Mouse (Mus musculus) limb, embryonic 10.5 days (tissue): Measurements from ENCODE around the gene Vasp. TPM values are rescaled to one million over a fixed set of nuclear protein-coding genes. Genes with fewer than 3 reads are reported as not detected.

Source experiments
- DNase-seq: peaks from one replicate; pipeline ENCODE4 v3.0.0-alpha.2; 2017; ENCODE audit warnings: low spot score
- H3K27ac ChIP-seq: fragments of 300-500 bp; sonication (generic); 2 replicates; pipeline ENCODE4 v1.5.1; 2016; ENCODE audit warnings: mild to moderate bottlenecking
- H3K27me3 ChIP-seq: fragments of 300-500 bp; sonication (generic); 2 replicates; pipeline ENCODE4 v1.6.1; 2016; ENCODE audit warnings: low read depth, mild to moderate bottlenecking; ENCODE audit not compliant: poor library complexity, severe bottlenecking
- H3K36me3 ChIP-seq: fragments of 300-500 bp; sonication (generic); 2 replicates; pipeline ENCODE4 v1.6.1; 2016; ENCODE audit warnings: mild to moderate bottlenecking, moderate library complexity
- H3K4me1 ChIP-seq: fragments of 300-500 bp; sonication (generic); 2 replicates; pipeline ENCODE4 v1.6.1; 2016
- H3K4me3 ChIP-seq: fragments of 300-500 bp; sonication (generic); 2 replicates; pipeline ENCODE4 v1.5.1; 2016; ENCODE audit warnings: mild to moderate bottlenecking, moderate library complexity
- H3K9me3 ChIP-seq: fragments of 300-500 bp; sonication (generic); replicated peaks from 2 replicates; pipeline ENCODE4 v1.6.1; 2016; ENCODE audit warnings: mild to moderate bottlenecking
- WGBS: fragments of 180-500 bp; shearing (Covaris S2); methylation state at CpG from one replicate; pipeline ENCODE4 v1.1.7; 2016; 5-methylcytosine and 5-hydroxymethylcytosine counted together
- polyA plus RNA-seq: library from polyadenylated mRNA; unstranded; fragments of >200 nt; fragmentation: Nextera tagmentation; extraction: Ambion mirVana; gene quantifications from 2 replicates; pipeline ENCODE4 v1.2.1, GENCODE M21; 2016

Gene Vasp
- polyA plus RNA-seq, 1 experiment from 2014 or later: 68.1 TPM

DNA sequence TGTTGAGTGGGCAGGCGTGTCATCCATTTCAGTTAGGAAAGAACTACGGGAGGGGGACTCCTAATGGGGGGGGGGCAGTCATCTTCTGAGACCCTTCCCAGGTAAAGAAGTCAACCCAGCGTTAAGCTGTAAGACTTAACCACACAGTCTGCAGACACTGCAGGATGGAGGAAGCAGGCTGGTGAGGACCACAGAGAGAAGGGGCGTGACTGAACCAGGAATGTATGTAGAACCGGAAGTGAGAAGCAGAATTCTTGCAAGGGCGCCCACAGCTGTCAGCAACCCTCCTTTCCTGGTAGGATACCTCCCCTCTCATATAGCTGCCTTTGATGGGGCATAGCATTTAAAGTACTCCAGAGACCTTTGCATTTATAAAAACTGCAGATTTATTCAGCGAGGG is 15.1 kb downstream of the Vasp start:
- Histone ChIP-seq H3K36me3 (peaks cover 68% of the 10 kb centered on the region), H3K27me3 (no peaks in the 10 kb centered on the region), H3K9me3 (no peaks in the 10 kb centered on the region), H3K4me3 (no peak overlapping the region), H3K27ac (no peak overlapping the region), H3K4me1 (no peaks in the 10 kb centered on the region)
- no peak for DNase-seq
- WGBS: 88% methylated on average over 7 of the region's 7 CpGs

DNA sequence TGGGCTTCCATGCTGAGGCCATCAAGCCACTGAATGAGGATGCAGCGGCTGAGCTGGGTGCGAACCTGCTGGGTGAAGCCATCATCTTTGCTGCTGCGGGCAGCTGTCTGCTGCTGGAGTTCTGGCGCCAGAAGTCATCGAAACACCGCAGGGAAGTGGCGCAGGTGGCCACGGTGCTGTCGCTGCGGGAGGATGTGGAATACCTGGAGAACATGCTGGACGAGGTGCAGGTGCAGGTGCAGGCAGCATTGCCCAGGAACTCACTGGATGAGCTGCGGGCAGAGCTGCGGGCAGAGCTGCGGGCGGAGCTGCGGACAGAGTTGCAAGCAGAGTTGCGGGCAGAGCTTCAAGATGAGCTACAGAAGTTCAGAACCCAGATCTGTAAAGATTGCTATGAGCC is 16.2 kb downstream of the Vasp start:
- 84% methylated on average over 17 of the region's 17 CpGs for WGBS
- Histone ChIP-seq H3K9me3 (no peaks in the 10 kb centered on the region), H3K4me3 (no peak overlapping the region), H3K36me3 (peaks cover 57% of the 10 kb centered on the region), H3K27ac (no peak overlapping the region), H3K27me3 (no peaks in the 10 kb centered on the region), H3K4me1 (no peaks in the 10 kb centered on the region)
- no peak for DNase-seq

DNA sequence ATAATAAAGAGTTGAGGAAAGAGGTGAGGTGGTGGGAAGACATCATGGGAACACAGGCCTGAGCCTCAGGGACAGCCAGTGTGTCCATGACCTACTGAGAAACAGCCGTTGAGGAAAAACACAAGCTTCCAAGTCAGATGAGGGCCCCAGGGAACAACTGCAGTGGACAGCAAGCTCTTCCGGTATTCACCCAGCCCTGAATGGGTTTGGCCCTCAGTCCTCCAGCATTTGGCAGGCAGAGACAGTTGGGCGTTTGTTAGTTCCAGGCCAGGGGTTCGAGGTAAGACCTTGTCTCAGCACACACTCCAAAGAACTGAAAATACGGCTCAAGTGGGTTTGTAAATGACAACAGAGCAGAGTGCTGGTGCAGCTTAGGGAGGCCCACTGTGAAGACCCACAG is 18.2 kb downstream of the Vasp start:
- Histone ChIP-seq H3K4me1 (0 out of 2 replicates have a peak, but pooled peaks cover 2% of the 10 kb centered on the region), H3K36me3 (peaks cover 37% of the 10 kb centered on the region), H3K4me3 (no peak overlapping the region), H3K9me3 (no peaks in the 10 kb centered on the region), H3K27me3 (no peaks in the 10 kb centered on the region), H3K27ac (no peak overlapping the region)
- WGBS: 74% methylated on average over 5 of the region's 5 CpGs
- no peak for DNase-seq

DNA sequence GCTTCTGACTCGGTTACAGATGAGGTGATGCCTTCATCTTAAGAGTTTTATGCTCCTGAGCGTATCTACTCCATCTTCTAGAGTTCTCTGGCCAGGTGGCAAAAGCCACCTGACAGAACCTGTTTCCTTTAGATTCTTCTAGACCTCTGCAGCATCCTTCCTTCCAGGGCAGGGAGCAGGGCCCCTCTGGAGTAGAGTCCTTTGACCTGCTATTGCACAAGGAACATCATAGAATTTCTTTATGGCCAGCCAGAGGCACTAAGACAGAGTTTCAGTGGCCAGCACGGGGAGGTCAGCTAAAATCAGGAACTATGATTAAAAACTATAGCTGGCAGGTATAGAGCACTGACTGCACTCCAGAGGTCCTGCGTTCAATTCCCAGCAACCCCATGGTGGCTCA is 19.5 kb downstream of the Vasp start:
- Histone ChIP-seq H3K36me3 (peaks cover 32% of the 10 kb centered on the region), H3K27me3 (no peaks in the 10 kb centered on the region), H3K27ac (no peak overlapping the region), H3K4me1 (0 out of 2 replicates have a peak, but pooled peaks cover 2% of the 10 kb centered on the region), H3K9me3 (no peaks in the 10 kb centered on the region), H3K4me3 (no peak overlapping the region)
- WGBS: 85% methylated on average over 4 of the region's 4 CpGs
- DNase-seq: no peak

DNA sequence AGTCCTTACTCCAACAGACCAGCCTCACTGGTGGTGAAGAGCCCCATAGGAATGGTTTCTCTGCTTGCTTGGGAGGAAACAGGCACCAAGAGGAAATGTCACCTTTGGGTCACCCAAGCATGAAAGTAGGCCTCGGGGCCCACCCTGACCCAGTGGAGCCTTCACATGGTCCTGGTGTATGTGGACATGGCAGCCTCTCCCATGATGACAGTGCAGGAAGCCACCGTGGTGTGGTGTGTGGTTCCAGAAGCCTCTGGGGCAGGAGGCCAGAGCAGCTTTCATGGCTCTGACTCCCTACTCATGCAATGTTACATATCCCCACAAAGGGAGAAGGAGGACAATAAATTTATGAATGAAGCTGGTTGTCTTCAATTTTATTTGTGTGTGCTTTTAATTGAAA is 24.1 kb downstream of the Vasp start:
- H3K4me1 ChIP-seq: 0 out of 2 replicates have a peak, but pooled peaks cover 2% of the 10 kb centered on the region
- no peak overlapping the region for H3K4me3 ChIP-seq
- H3K9me3 ChIP-seq: no peaks in the 10 kb centered on the region
- DNase-seq: no peak
- H3K27ac ChIP-seq: no peak overlapping the region
- H3K36me3 ChIP-seq: peaks cover 37% of the 10 kb centered on the region
- 90% methylated on average over 2 of the region's 2 CpGs for WGBS
- no peaks in the 10 kb centered on the region for H3K27me3 ChIP-seq

DNA sequence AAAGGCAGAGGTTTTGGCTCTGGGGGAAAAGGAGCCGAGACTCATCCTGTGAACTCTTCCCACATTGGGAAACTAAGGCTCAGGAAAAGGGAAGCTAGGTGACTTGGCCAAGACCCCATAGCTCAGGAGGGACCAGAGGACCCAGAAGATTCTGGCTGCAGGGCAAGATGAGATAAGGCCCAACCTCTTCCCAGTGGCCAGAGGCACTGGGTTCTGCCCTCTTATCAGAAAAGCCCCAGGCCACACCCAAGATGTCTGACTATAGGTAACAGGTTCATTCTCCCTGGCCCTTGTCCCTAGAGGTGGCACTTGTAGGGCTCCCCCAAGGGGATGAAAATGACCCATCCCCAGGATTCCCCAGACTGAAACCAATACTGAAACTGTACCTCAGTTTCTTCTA is 24.8 kb downstream of the Vasp start:
- H3K4me1 ChIP-seq: 0 out of 2 replicates have a peak, but pooled peaks cover 2% of the 10 kb centered on the region
- H3K27ac ChIP-seq: no peak overlapping the region
- H3K36me3 ChIP-seq: peaks cover 37% of the 10 kb centered on the region
- no peaks in the 10 kb centered on the region for H3K9me3 ChIP-seq
- no peak for DNase-seq
- H3K27me3 ChIP-seq: no peaks in the 10 kb centered on the region
- H3K4me3 ChIP-seq: no peak overlapping the region
- WGBS: 97% methylated on average over 1 of the region's 1 CpGs

DNA sequence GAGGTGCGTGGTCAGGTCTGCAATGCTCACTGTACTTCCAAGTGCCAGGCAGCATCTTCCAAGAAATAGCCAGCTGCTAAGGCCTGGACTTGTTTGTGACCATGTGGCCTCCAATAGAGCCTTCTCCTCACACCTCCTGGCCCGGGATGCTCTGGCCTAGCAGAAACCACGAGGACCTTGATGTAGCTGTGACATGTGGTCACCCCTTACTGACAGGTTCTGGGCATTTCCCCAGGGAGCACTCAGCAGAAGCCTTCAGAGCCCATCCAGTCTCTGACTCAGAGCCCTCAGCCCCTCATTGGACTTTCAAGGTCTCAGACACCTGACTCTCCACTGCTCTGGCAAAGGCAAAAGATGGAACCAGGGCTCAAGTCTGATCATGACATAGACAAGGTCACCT is 26.5 kb downstream of the Vasp start:
- Histone ChIP-seq H3K36me3 (peaks cover 47% of the 10 kb centered on the region), H3K9me3 (no peaks in the 10 kb centered on the region)
- WGBS: 91% methylated on average over 3 of the region's 3 CpGs

DNA sequence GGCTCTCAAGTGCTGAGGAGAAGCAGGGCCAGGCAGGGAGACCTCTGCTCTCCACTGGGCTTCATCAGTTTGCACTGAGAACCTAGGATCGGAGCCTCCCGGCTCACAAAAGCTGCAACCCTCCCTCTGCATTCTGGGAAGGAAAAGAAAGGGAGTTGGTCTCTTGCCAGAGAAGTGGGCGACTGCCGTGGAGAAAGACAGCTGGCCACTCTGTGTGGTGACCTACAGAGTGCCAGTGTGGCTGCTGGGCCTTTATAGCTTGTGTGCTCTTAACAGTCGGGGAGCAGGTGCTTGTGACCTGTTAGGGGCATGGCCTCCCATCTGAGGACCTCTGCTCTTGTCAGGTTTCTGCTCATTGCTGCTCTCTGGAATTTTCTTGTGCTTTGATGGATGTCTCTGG is 27.8 kb downstream of the Vasp start:
- peaks cover 47% of the 10 kb centered on the region for H3K36me3 ChIP-seq

More for the DNA sequence above, 26.5 kb downstream of the Vasp start:
- no peak for DNase-seq
- Histone ChIP-seq H3K4me3 (no peak overlapping the region), H3K27ac (no peak overlapping the region), H3K27me3 (no peaks in the 10 kb centered on the region), H3K4me1 (0 out of 2 replicates have a peak, but pooled peaks cover 6% of the 10 kb centered on the region)

DNA sequence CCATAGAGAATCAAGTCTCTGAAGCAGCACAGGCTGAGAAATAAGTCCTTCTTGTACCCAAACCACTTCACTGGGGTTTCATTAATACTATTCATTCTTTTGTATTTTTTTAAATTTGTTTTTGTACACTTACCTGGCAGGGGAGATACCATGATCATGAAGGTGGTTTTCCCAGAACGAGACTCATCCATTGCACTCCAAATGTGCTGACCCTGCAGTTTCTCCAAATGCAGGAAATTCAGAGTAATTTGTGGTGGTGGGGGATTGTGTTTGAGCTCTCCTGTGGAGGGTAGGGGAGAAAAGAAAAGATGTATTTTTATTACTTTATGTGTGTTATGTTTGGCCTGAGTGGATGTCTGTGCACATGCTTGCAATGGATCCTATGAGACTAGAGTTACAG is 29.6 kb downstream of the Vasp start:
- H3K4me3 ChIP-seq: no peak overlapping the region
- peaks cover 38% of the 10 kb centered on the region for H3K36me3 ChIP-seq
- 98% methylated on average over 1 of the region's 1 CpGs for WGBS
- DNase-seq: no peak
- H3K4me1 ChIP-seq: 0 out of 2 replicates have a peak, but pooled peaks cover 7% of the 10 kb centered on the region
- no peaks in the 10 kb centered on the region for H3K27me3 ChIP-seq
- H3K9me3 ChIP-seq: no peaks in the 10 kb centered on the region
- H3K27ac ChIP-seq: no peak overlapping the region

More for the DNA sequence above, 27.8 kb downstream of the Vasp start:
- Histone ChIP-seq H3K4me3 (no peak overlapping the region), H3K9me3 (no peaks in the 10 kb centered on the region), H3K27me3 (no peaks in the 10 kb centered on the region), H3K27ac (no peak overlapping the region), H3K4me1 (0 out of 2 replicates have a peak, but pooled peaks cover 7% of the 10 kb centered on the region)
- no peak for DNase-seq
- WGBS: 89% methylated on average over 5 of the region's 5 CpGs

DNA sequence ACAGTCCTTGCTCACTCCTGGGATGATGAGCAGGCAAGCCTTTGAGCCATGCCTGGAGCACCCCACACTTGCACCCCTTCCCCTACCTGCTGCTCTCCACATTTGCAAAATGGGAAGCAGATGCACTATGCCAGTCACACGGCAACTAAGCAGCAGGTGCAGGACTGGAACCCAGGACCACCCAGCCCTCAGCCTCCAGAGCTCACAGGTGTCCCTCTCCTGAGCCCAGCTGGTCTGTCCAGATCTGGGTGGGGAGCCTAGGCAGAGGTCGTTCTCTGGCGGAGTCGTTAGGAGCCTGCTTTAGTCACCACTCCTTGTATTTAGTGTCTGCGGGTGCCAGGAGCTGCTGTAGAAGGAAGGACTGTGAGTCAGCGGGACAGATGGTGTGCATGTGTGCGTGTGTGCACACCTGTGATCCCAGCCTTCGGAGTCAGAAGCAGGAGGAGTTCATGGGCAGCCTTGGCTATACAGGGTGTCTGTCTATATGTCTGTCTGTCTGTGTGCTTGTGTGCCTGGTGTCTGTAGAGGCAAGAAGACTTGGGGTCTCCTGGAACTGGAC is 30.6 kb downstream of the Vasp start:
- Histone ChIP-seq H3K9me3 (no peaks in the 10 kb centered on the region), H3K27me3 (no peaks in the 10 kb centered on the region), H3K27ac (no peak overlapping the region), H3K36me3 (peaks cover 28% of the 10 kb centered on the region), H3K4me1 (0 out of 2 replicates have a peak, but pooled peaks cover 7% of the 10 kb centered on the region), H3K4me3 (no peak overlapping the region)
- WGBS: 92% methylated on average over 8 of the region's 8 CpGs
- no peak for DNase-seq

DNA sequence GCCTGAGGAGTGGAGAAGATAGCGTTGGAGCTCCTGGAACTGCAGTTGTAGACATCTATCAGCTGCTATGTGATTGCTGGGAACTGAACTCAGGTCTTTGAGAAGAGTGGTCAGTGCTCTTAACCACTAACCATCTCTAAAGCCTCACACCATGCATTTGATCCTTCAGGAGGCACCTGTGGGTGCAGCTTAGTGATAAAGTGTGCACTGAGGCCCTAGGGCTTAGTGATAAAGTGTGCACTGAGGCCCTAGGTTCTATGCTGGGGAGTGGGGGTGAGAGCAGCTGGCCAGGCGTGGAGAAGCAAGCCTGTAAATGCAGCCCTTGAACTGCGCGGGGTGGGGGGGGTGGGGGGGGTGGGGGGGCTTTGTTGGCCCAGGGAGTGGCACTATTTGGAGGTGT is 31.6 kb downstream of the Vasp start:
- no peak overlapping the region for H3K27ac ChIP-seq
- H3K9me3 ChIP-seq: no peaks in the 10 kb centered on the region
- DNase-seq: no peak
- H3K36me3 ChIP-seq: peaks cover 18% of the 10 kb centered on the region
- no peak overlapping the region for H3K4me3 ChIP-seq
- H3K4me1 ChIP-seq: 0 out of 2 replicates have a peak, but pooled peaks cover 7% of the 10 kb centered on the region
- no peaks in the 10 kb centered on the region for H3K27me3 ChIP-seq
- WGBS: 67% methylated on average over 4 of the region's 4 CpGs

DNA sequence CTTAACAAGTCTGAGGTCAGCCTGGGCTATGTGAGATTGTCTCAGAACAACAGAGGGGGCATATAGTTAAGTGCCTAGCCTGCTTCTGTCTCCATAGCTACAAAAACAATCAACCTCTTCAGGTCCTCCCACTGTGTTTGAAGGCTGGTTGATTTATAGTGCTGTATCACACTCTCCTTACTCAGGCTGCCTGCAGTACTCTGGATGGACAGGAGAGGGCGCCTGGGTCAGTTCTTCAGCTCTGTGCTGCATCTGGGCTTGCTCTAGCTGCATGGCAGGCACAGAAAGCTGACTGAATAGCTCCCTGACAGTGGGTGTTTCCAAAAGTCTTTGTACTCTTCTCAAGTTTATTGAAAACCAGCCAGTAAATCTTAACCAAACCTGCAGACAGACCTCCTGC is 32.2 kb downstream of the Vasp start:
- Histone ChIP-seq H3K9me3 (no peaks in the 10 kb centered on the region), H3K36me3 (peaks cover 16% of the 10 kb centered on the region), H3K4me1 (0 out of 2 replicates have a peak, but pooled peaks cover 7% of the 10 kb centered on the region), H3K4me3 (no peak overlapping the region), H3K27ac (no peak overlapping the region), H3K27me3 (no peaks in the 10 kb centered on the region)
- DNase-seq: peak; percentile 93
- WGBS: 0% methylated on average over 1 of the region's 1 CpGs

DNA sequence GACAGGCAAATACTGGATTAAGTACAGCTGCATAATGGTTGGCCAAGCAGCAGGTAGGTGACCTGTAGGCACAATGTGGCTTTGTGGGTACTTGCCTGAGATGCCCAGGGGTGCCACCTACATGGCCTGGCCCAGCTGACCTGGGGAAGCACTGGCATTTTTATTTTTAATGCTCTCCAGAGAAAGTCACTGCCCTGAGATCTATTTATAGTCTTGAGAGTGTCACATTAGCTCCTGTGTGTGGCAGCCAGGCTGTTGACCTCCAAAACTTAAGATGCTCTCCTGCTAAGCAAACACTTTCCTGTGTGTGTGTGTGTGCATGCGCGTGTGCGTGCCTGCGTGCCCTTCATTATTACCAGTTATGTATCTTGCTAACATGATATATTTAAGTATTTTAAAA is 33.3 kb downstream of the Vasp start:
- Histone ChIP-seq H3K27me3 (no peaks in the 10 kb centered on the region), H3K27ac (no peak overlapping the region), H3K4me1 (0 out of 2 replicates have a peak, but pooled peaks cover 7% of the 10 kb centered on the region), H3K4me3 (no peak overlapping the region), H3K36me3 (peaks cover 20% of the 10 kb centered on the region), H3K9me3 (no peaks in the 10 kb centered on the region)
- WGBS: 95% methylated on average over 4 of the region's 4 CpGs
- no peak for DNase-seq

DNA sequence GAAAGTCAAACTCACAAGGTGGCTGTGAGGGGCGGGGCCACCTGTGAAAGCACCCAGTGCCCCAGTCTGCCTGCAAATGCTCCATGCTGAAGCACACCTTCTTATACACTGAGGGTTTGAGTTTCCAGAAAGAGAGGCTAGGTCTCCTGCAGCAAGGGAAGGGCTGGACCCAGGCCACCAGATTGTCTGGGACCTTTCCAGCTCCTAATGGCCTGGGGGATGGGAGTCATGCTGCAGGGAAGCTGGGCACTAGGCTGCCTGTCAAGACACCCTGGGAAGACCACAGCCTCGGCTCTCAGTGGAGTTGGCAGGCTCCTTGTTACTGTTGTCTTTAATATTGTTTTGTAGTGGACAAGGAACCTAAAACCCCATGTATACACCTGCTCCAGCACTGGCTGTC is 35.2 kb downstream of the Vasp start:
- 0 out of 2 replicates have a peak, but pooled peaks cover 7% of the 10 kb centered on the region for H3K4me1 ChIP-seq
- H3K4me3 ChIP-seq: no peak overlapping the region
- H3K27me3 ChIP-seq: no peaks in the 10 kb centered on the region
- H3K27ac ChIP-seq: no peak overlapping the region
- WGBS: 80% methylated on average over 2 of the region's 2 CpGs
- no peak for DNase-seq
- peaks cover 32% of the 10 kb centered on the region for H3K36me3 ChIP-seq
- no peaks in the 10 kb centered on the region for H3K9me3 ChIP-seq
